Mouse (Mus musculus) MEL (cell line): ENCODE data around the gene Bco1. TPM values are rescaled to one million over a fixed set of nuclear protein-coding genes. Genes with fewer than 3 reads are reported as not detected.

Experiments used
- DNase-seq: peaks from one replicate; pipeline ENCODE4 v3.0.0; 2011; ENCODE audit warnings: low read depth, low spot score
- H3K27ac ChIP-seq: 2 replicates; pipeline ENCODE4 v1.5.1; 2012; ENCODE audit warnings: low read depth, mild to moderate bottlenecking, control low read depth, low read length, moderate library complexity; ENCODE audit not compliant: control insufficient read depth
- H3K27me3 ChIP-seq, 2 experiments: fragments of 150-350 bp in 1 of 2; sonication (generic) in 1 of 2; 2 replicates each; pipeline ENCODE4 v1.6.1; 2012; ENCODE audit warnings: low read length in 2 of 2, mild to moderate bottlenecking in 2 of 2, improper control_type of control experiment in 1 of 2, moderate library complexity in 1 of 2; ENCODE audit not compliant: insufficient read depth in 2 of 2, control insufficient read depth in 1 of 2
- H3K36me3 ChIP-seq, 2 experiments: 2 replicates each; pipeline ENCODE4 v1.6.1; 2012 to 2014; ENCODE audit warnings: low read length in 2 of 2, improper control_type of control experiment in 1 of 2, inconsistent platforms in 1 of 2, mild to moderate bottlenecking in 1 of 2; ENCODE audit not compliant: insufficient read depth in 2 of 2, control insufficient read depth in 1 of 2
- H3K4me1 ChIP-seq, 2 experiments: fragments of 150-350 bp in 1 of 2; sonication (generic) in 1 of 2; 2 replicates each; pipeline ENCODE4 v1.6.1; 2012; ENCODE audit warnings: low read length in 2 of 2, improper control_type of control experiment in 1 of 2, mild to moderate bottlenecking in 1 of 2; ENCODE audit not compliant: insufficient read depth in 2 of 2, control insufficient read depth in 1 of 2
- H3K4me3 ChIP-seq, 2 experiments: fragments of 150-350 bp in 1 of 2; sonication (generic) in 1 of 2; 2 replicates each; pipeline ENCODE4 v1.5.1; 2012; ENCODE audit warnings: low read depth in 2 of 2, low read length in 2 of 2, mild to moderate bottlenecking in 2 of 2, moderate library complexity in 2 of 2, control low read depth in 1 of 2, improper control_type of control experiment in 1 of 2; ENCODE audit not compliant: control insufficient read depth in 1 of 2, insufficient read depth in 1 of 2
- H3K79me2 ChIP-seq: 2 replicates; pipeline ENCODE4 v1.6.1; 2012; ENCODE audit warnings: mild to moderate bottlenecking, low read length, moderate library complexity; ENCODE audit not compliant: control insufficient read depth, poor library complexity, insufficient read depth
- H3K9ac ChIP-seq: 2 replicates; pipeline ENCODE4 v1.6.1; 2012; ENCODE audit warnings: low read depth, mild to moderate bottlenecking, control low read depth, low read length, moderate library complexity; ENCODE audit not compliant: control insufficient read depth, poor library complexity, severe bottlenecking
- H3K9me3 ChIP-seq: fragments of 150-350 bp; sonication (generic); replicated peaks from 2 replicates; pipeline ENCODE4 v1.6.1; 2012; ENCODE audit warnings: mild to moderate bottlenecking, low read length, improper control_type of control experiment, moderate library complexity; ENCODE audit not compliant: insufficient read depth
- BHLHE40 ChIP-seq: IDR thresholded peaks from 2 replicates; pipeline ENCODE4 v1.6.1; 2012; ENCODE audit warnings: low read depth, mild to moderate bottlenecking, inconsistent platforms, low read length, improper control_type of control experiment, borderline replicate concordance
- CTCF ChIP-seq, 3 experiments: IDR thresholded peaks in 2 of 3; conservative IDR thresholded peaks in 1 of 3; 2 replicates each; pipeline ENCODE4 v1.5.1; 2011 to 2012; ENCODE audit warnings: low read length in 3 of 3, low read depth in 2 of 3, mild to moderate bottlenecking in 2 of 3, improper control_type of control experiment in 1 of 3, inconsistent platforms in 1 of 3, mixed read lengths in 1 of 3, moderate library complexity in 1 of 3; ENCODE audit not compliant: control insufficient read depth in 1 of 3, insufficient read depth in 1 of 3, poor library complexity in 1 of 3, severe bottlenecking in 1 of 3
- E2F4 ChIP-seq: IDR thresholded peaks from 2 replicates; pipeline ENCODE4 v1.6.1; 2011; ENCODE audit warnings: low read depth, low read length, improper control_type of control experiment, borderline replicate concordance
- GABPA ChIP-seq: IDR thresholded peaks from 2 replicates; pipeline ENCODE4 v1.6.1; 2012; ENCODE audit warnings: low read depth, mild to moderate bottlenecking, inconsistent platforms, low read length, improper control_type of control experiment, moderate library complexity
- HCFC1 ChIP-seq: IDR thresholded peaks from 2 replicates; pipeline ENCODE4 v1.6.1; 2012; ENCODE audit warnings: low read depth, mild to moderate bottlenecking, inconsistent platforms, low read length, improper control_type of control experiment, moderate library complexity
- MAFK ChIP-seq: IDR thresholded peaks from 2 replicates; pipeline ENCODE4 v1.6.1; 2011; ENCODE audit warnings: low read depth, mild to moderate bottlenecking, low read length, improper control_type of control experiment, borderline replicate concordance
- MAX ChIP-seq: IDR thresholded peaks from 2 replicates; pipeline ENCODE4 v1.6.1; 2011; ENCODE audit warnings: low read length, improper control_type of control experiment
- MXI1 ChIP-seq: IDR thresholded peaks from 2 replicates; pipeline ENCODE4 v1.6.1; 2011; ENCODE audit warnings: mild to moderate bottlenecking, low read depth, low read length, improper control_type of control experiment
- MYB ChIP-seq: IDR thresholded peaks from 2 replicates; pipeline ENCODE4 v1.6.1; 2011; ENCODE audit warnings: mild to moderate bottlenecking, low read depth, low read length, improper control_type of control experiment
- MYC ChIP-seq: IDR thresholded peaks from 2 replicates; pipeline ENCODE4 v1.6.1; 2011; ENCODE audit warnings: low read depth, mild to moderate bottlenecking, low read length, improper control_type of control experiment, moderate library complexity
- NRF1 ChIP-seq: IDR thresholded peaks from 2 replicates; pipeline ENCODE4 v1.6.1; 2014; ENCODE audit warnings: low read depth, mild to moderate bottlenecking, inconsistent platforms, low read length, improper control_type of control experiment, moderate library complexity; ENCODE audit not compliant: poor library complexity, insufficient read depth, severe bottlenecking
- POLR2A ChIP-seq, 2 experiments: IDR thresholded peaks; 2 replicates each; pipeline ENCODE4 v1.6.1; 2011 to 2012; ENCODE audit warnings: low read length in 2 of 2, mild to moderate bottlenecking in 2 of 2, control low read depth in 1 of 2, improper control_type of control experiment in 1 of 2, low read depth in 1 of 2, moderate library complexity in 1 of 2; ENCODE audit not compliant: control insufficient read depth in 1 of 2, insufficient read depth in 1 of 2, poor library complexity in 1 of 2
- POLR2AphosphoS2 ChIP-seq: IDR thresholded peaks from 2 replicates; pipeline ENCODE4 v1.6.1; 2011; ENCODE audit warnings: low read length, improper control_type of control experiment
- SIN3A ChIP-seq: IDR thresholded peaks from 2 replicates; pipeline ENCODE4 v1.6.1; 2012; ENCODE audit warnings: low read length, improper control_type of control experiment, inconsistent platforms
- SMC3 ChIP-seq: IDR thresholded peaks from 2 replicates; pipeline ENCODE4 v1.6.1; 2011; ENCODE audit warnings: low read depth, low read length, improper control_type of control experiment
- TBP ChIP-seq: IDR thresholded peaks from 2 replicates; pipeline ENCODE4 v1.8.0; 2011; ENCODE audit warnings: low read depth, low read length, improper control_type of control experiment
- TCF12 ChIP-seq: IDR thresholded peaks from 2 replicates; pipeline ENCODE4 v1.6.1; 2014; ENCODE audit warnings: low read depth, mild to moderate bottlenecking, inconsistent platforms, low read length, improper control_type of control experiment, moderate library complexity
- UBTF ChIP-seq: IDR thresholded peaks from 2 replicates; pipeline ENCODE4 v1.6.1; 2012; ENCODE audit warnings: low read depth, mild to moderate bottlenecking, inconsistent platforms, low read length, improper control_type of control experiment, moderate library complexity, borderline replicate concordance; ENCODE audit not compliant: insufficient read depth
- USF1 ChIP-seq: IDR thresholded peaks from 2 replicates; pipeline ENCODE4 v1.6.1; 2014; ENCODE audit warnings: low read depth, mild to moderate bottlenecking, inconsistent platforms, low read length, improper control_type of control experiment, moderate library complexity
- USF2 ChIP-seq, 2 experiments: IDR thresholded peaks; 2 replicates each; pipeline ENCODE4 v1.6.1; 2011 to 2012; ENCODE audit warnings: improper control_type of control experiment in 2 of 2, low read length in 2 of 2, borderline replicate concordance in 1 of 2, inconsistent platforms in 1 of 2, low read depth in 1 of 2, mild to moderate bottlenecking in 1 of 2; ENCODE audit not compliant: insufficient read depth in 1 of 2
- ZC3H11A ChIP-seq: IDR thresholded peaks from 2 replicates; pipeline ENCODE4 v1.6.1; 2012; ENCODE audit warnings: low read depth, mild to moderate bottlenecking, inconsistent platforms, low read length, improper control_type of control experiment
- polyA plus RNA-seq, 2 experiments: library from polyadenylated mRNA; stranded (reverse) in 1 of 2; unstranded in 1 of 2; fragments of >175 nt in 1 of 2; fragments of >200 nt in 1 of 2; gene quantifications; 2 replicates each; pipeline versions ENCODE4 v1.2.1 to v1.2.4; 2012; ENCODE audit warnings: low replicate concordance in 2 of 2, low read depth in 1 of 2; ENCODE audit not compliant: insufficient read length in 2 of 2, insufficient read depth in 1 of 2, missing spikeins in 1 of 2
- total RNA-seq: library from RNA; depleted of rRNA; stranded (reverse); fragments of 300-350 nt; gene quantifications from 2 replicates; pipeline ENCODE4 v1.2.3, GENCODE M21; 2012

The Bco1 gene
- total and polyA plus RNA-seq, 3 experiments = 0.70 to 1.2 TPM; not detected in 1

DNA sequence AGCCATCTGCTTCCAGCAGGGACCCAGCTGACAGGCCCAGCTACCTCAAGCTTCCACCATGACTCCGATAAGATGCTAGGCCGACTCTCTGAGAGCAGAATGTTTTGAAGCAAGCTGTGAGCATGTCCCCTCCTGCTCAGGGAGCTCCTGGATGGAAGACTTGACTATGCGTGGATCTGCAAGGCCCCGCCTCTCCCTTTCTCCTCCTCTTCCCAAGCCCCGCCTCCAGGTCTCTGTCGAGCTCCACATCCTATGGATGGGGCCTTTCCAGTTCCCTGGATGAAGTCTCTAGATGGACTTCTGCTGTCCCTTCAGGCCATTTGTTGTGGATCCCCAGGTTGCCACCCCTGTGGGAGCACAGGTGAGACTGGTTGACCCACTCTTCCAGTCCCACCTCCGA is 36.6 kb upstream of the Bco1 start:
- Histone ChIP-seq H3K4me3 (no peak overlapping the region), H3K4me1 (peaks cover 10 to 23% of the 10 kb centered on the region in 2 experiments), H3K9me3 (no peaks in the 10 kb centered on the region), H3K9ac (no peak overlapping the region), H3K79me2 (no peaks in the 10 kb centered on the region), H3K27me3 (no peaks in the 10 kb centered on the region), H3K36me3 (peaks cover 0 to 5% of the 10 kb centered on the region in 2 experiments; a peak in 2 of 4 replicates), H3K27ac (no peak overlapping the region)
- no peak for DNase-seq
- TF ChIP-seq MYB (no peak), POLR2AphosphoS2 (no peak), USF2 (IDR thresholded peaks at IDR 0.05; ENCODE audit: borderline replicate concordance in 1 of 2, insufficient read depth in 1 of 2, low read depth in 1 of 2, low read length in 2 of 2) (no peak), MAX (no peak), GABPA (no peak), TBP (no peak), UBTF (no peak), HCFC1 (no peak), BHLHE40 (no peak), SIN3A (no peak), SMC3 (no peak), NRF1 (no peak), POLR2A (IDR thresholded peaks at IDR 0.05; ENCODE audit: control insufficient read depth in 1 of 2, insufficient read depth in 1 of 2, low read depth in 1 of 2, low read length in 2 of 2, poor library complexity in 1 of 2) (no peak), MAFK (no peak), MYC (no peak)

DNA sequence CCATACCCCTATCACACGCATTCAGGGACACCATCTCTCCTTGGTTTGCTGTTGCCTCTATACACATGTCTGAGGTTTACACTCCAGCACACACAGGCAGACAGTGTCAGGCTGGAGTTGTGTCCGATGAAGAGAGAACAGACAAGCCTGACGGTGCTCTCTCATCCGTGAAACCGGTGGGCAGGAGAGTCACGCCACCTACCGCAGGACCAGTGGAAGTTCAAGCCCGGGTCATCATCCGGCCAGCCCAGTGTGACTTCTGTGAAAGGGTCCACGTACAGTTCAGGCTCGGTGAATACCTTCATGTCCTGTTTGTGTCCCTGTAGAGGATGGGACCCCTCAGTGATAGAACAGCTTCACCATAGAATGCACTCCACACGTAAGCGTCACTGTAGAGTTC is 35.3 kb upstream of the Bco1 start:
- Histone ChIP-seq H3K79me2 (no peaks in the 10 kb centered on the region), H3K9me3 (no peaks in the 10 kb centered on the region), H3K4me1 (peaks cover 2 to 12% of the 10 kb centered on the region in 2 experiments; a peak in 1 of 4 replicates), H3K9ac (no peak overlapping the region), H3K27me3 (no peaks in the 10 kb centered on the region), H3K36me3 (no peaks in the 10 kb centered on the region; a peak in 1 of 4 replicates)
- TF ChIP-seq USF1 = no peak
- TF ChIP-seq MYB = no peak
- TF ChIP-seq E2F4 = no peak
- TF ChIP-seq TCF12 = no peak
- no peak for TF ChIP-seq CTCF (IDR thresholded peaks at IDR 0.05 in 2 of 3, conservative IDR thresholded peaks at IDR 0.05 in 1 of 3; ENCODE audit: control insufficient read depth in 1 of 3, insufficient read depth in 1 of 3, low read depth in 2 of 3, low read length in 3 of 3, poor library complexity in 1 of 3, severe bottlenecking in 1 of 3)
- no peak for TF ChIP-seq USF2 (IDR thresholded peaks at IDR 0.05; ENCODE audit: borderline replicate concordance in 1 of 2, insufficient read depth in 1 of 2, low read depth in 1 of 2, low read length in 2 of 2)
- no peak for TF ChIP-seq MXI1
- no peak for TF ChIP-seq ZC3H11A
- TF ChIP-seq, all 39 proteins: peak for 0
- Histone ChIP-seq H3K4me3 (no peak overlapping the region), H3K27ac (no peak overlapping the region)
- no peak for DNase-seq
